Mouse (Mus musculus) CH12.LX (cell line): ENCODE data around the gene Dhx34. TPM values are rescaled to one million over a fixed set of nuclear protein-coding genes. Genes with fewer than 3 reads are reported as not detected.

ENCODE experiments used
- DNase-seq: peaks from one replicate; pipeline ENCODE4 v3.0.0-alpha.2; 2013; ENCODE audit errors: extremely low read depth
- H3K27ac ChIP-seq: 2 replicates; pipeline ENCODE4 v1.5.1; 2012; ENCODE audit warnings: low read depth, mild to moderate bottlenecking, control low read depth, moderate library complexity; ENCODE audit not compliant: insufficient read depth
- H3K27me3 ChIP-seq: replicated peaks from 2 replicates; pipeline ENCODE3; 2012; ENCODE audit warnings: inconsistent platforms
- H3K36me3 ChIP-seq, 2 experiments: replicated peaks in 1 of 2; 2 replicates each; pipeline versions ENCODE3 to v1.6.1; 2012; ENCODE audit warnings: inconsistent platforms in 1 of 2, low read length in 1 of 2, mild to moderate bottlenecking in 1 of 2, mixed read lengths in 1 of 2, moderate library complexity in 1 of 2; ENCODE audit not compliant: control insufficient read depth in 1 of 2, insufficient read depth in 1 of 2
- H3K4me1 ChIP-seq, 2 experiments: 2 replicates each; pipeline ENCODE4 v1.6.1; 2012; ENCODE audit warnings: inconsistent platforms in 1 of 2, moderate library complexity in 1 of 2; ENCODE audit not compliant: insufficient read depth in 2 of 2, control insufficient read depth in 1 of 2
- H3K4me2 ChIP-seq: 2 replicates; pipeline ENCODE4 v1.6.1; 2012; ENCODE audit warnings: low read depth, mild to moderate bottlenecking, control low read depth; ENCODE audit not compliant: poor library complexity, insufficient read depth, severe bottlenecking
- H3K4me3 ChIP-seq, 3 experiments: fragments of 150-350 bp in 1 of 3; sonication (generic) in 1 of 3; replicated peaks in 1 of 3; 2 replicates each; pipeline versions ENCODE3 to v1.5.1; 2011 to 2012; ENCODE audit warnings: low read depth in 2 of 3, low read length in 2 of 3, mild to moderate bottlenecking in 2 of 3, moderate library complexity in 2 of 3, control low read depth in 1 of 3, improper control_type of control experiment in 1 of 3, inconsistent platforms in 1 of 3, mixed read lengths in 1 of 3; ENCODE audit not compliant: poor library complexity in 1 of 3
- H3K79me2 ChIP-seq: replicated peaks from 2 replicates; pipeline ENCODE4 v1.6.1; 2012; ENCODE audit warnings: mild to moderate bottlenecking, moderate library complexity; ENCODE audit not compliant: control insufficient read depth, poor library complexity, insufficient read depth, severe bottlenecking; ENCODE audit errors: extremely low read depth
- H3K9ac ChIP-seq: 2 replicates; pipeline ENCODE4 v1.6.1; 2012; ENCODE audit warnings: low read depth, mild to moderate bottlenecking, control low read depth, moderate library complexity; ENCODE audit not compliant: insufficient read depth
- H3K9me3 ChIP-seq: replicated peaks from 2 replicates; pipeline ENCODE3; 2012; ENCODE audit warnings: low read length, inconsistent platforms, mixed read lengths
- BHLHE40 ChIP-seq: IDR thresholded peaks from 2 replicates; pipeline ENCODE4 v1.6.1; 2011; ENCODE audit warnings: mild to moderate bottlenecking, low read depth, low read length, improper control_type of control experiment
- CHD1 ChIP-seq: IDR thresholded peaks from 2 replicates; pipeline ENCODE4 v1.6.1; 2012; ENCODE audit warnings: low read depth, low read length, improper control_type of control experiment, inconsistent platforms
- CTCF ChIP-seq, 2 experiments: IDR thresholded peaks in 1 of 2; conservative IDR thresholded peaks in 1 of 2; 2 replicates each; pipeline ENCODE4 v1.5.1; 2011 to 2012; ENCODE audit warnings: low read depth in 2 of 2, low read length in 2 of 2, improper control_type of control experiment in 1 of 2, inconsistent platforms in 1 of 2, mild to moderate bottlenecking in 1 of 2, moderate library complexity in 1 of 2
- EP300 ChIP-seq: IDR thresholded peaks from 2 replicates; pipeline ENCODE4 v1.6.1; 2011; ENCODE audit warnings: low read length, improper control_type of control experiment
- ETS1 ChIP-seq: conservative IDR thresholded peaks from 2 replicates; pipeline ENCODE4 v1.6.1; 2012; ENCODE audit warnings: low read depth, mild to moderate bottlenecking, inconsistent platforms, low read length, improper control_type of control experiment, moderate library complexity
- HCFC1 ChIP-seq: IDR thresholded peaks from 2 replicates; pipeline ENCODE4 v1.6.1; 2012; ENCODE audit warnings: low read depth, mild to moderate bottlenecking, inconsistent platforms, low read length, improper control_type of control experiment
- JUN ChIP-seq: IDR thresholded peaks from 2 replicates; pipeline ENCODE4 v1.6.1; 2011; ENCODE audit warnings: low read depth, mild to moderate bottlenecking, low read length, improper control_type of control experiment, moderate library complexity; ENCODE audit not compliant: insufficient read depth
- KAT2A ChIP-seq: IDR thresholded peaks from 2 replicates; pipeline ENCODE4 v1.6.1; 2012; ENCODE audit warnings: low read length, improper control_type of control experiment, inconsistent platforms; ENCODE audit not compliant: insufficient replicate concordance
- MAX ChIP-seq: IDR thresholded peaks from 2 replicates; pipeline ENCODE4 v1.6.1; 2011; ENCODE audit warnings: low read length, improper control_type of control experiment
- MEF2A ChIP-seq: IDR thresholded peaks from 2 replicates; pipeline ENCODE4 v1.6.1; 2014; ENCODE audit warnings: low read depth, mild to moderate bottlenecking, inconsistent platforms, low read length, improper control_type of control experiment, borderline replicate concordance
- NELFE ChIP-seq: IDR thresholded peaks from 2 replicates; pipeline ENCODE4 v1.6.1; 2011; ENCODE audit warnings: low read depth, low read length, improper control_type of control experiment
- NRF1 ChIP-seq: IDR thresholded peaks from 2 replicates; pipeline ENCODE4 v1.6.1; 2014; ENCODE audit warnings: low read depth, mild to moderate bottlenecking, inconsistent platforms, low read length, improper control_type of control experiment, moderate library complexity
- POLR2A ChIP-seq: IDR thresholded peaks from 2 replicates; pipeline ENCODE4 v1.6.1; 2011; ENCODE audit warnings: low read depth, mild to moderate bottlenecking, improper control_type of control experiment, low read length
- POLR2AphosphoS2 ChIP-seq: IDR thresholded peaks from 2 replicates; pipeline ENCODE4 v1.6.1; 2011; ENCODE audit warnings: low read depth, low read length, improper control_type of control experiment
- RAD21 ChIP-seq: IDR thresholded peaks from 2 replicates; pipeline ENCODE4 v1.6.1; 2011; ENCODE audit warnings: low read depth, mild to moderate bottlenecking, low read length, improper control_type of control experiment, moderate library complexity
- SIN3A ChIP-seq: IDR thresholded peaks from 2 replicates; pipeline ENCODE4 v1.6.1; 2012; ENCODE audit warnings: low read length, improper control_type of control experiment, inconsistent platforms
- SMC3 ChIP-seq: IDR thresholded peaks from 2 replicates; pipeline ENCODE4 v1.6.1; 2011; ENCODE audit warnings: low read depth, low read length, improper control_type of control experiment
- TBP ChIP-seq: conservative IDR thresholded peaks from 2 replicates; pipeline ENCODE4 v1.6.1; 2011; ENCODE audit warnings: low read depth, low read length, improper control_type of control experiment
- TCF12 ChIP-seq: IDR thresholded peaks from 2 replicates; pipeline ENCODE4 v1.6.1; 2014; ENCODE audit warnings: low read depth, mild to moderate bottlenecking, inconsistent platforms, low read length, improper control_type of control experiment
- USF1 ChIP-seq: IDR thresholded peaks from 2 replicates; pipeline ENCODE4 v1.6.1; 2014; ENCODE audit warnings: low read depth, mild to moderate bottlenecking, inconsistent platforms, low read length, improper control_type of control experiment
- USF2 ChIP-seq: conservative IDR thresholded peaks from 2 replicates; pipeline ENCODE4 v1.6.1; 2011; ENCODE audit warnings: low read depth, low read length, improper control_type of control experiment
- ZKSCAN1 ChIP-seq: IDR thresholded peaks from 2 replicates; pipeline ENCODE4 v1.6.1; 2012; ENCODE audit warnings: low read depth, inconsistent platforms, low read length, improper control_type of control experiment, borderline replicate concordance
- ZMIZ1 ChIP-seq: IDR thresholded peaks from 2 replicates; pipeline ENCODE4 v1.6.1; 2012; ENCODE audit warnings: low read depth, mild to moderate bottlenecking, inconsistent platforms, low read length, improper control_type of control experiment
- dilution Hi-C: fragments of 300-500 bp; cut with MboI; formaldehyde crosslinking; loops from 2 replicates; pipeline ENCODE4 v1.14.3; 2020; ENCODE audit warnings: low sequenced_read_pairs; ENCODE audit not compliant: extremely low pct_unique_long_range_greater_than_20kb, extremely low pct_ligation_motif_present
- in situ Hi-C: fragments of 300-500 bp; cut with MboI; formaldehyde crosslinking; loops from 3 replicates; pipeline ENCODE4 v1.14.3; 2019; ENCODE audit warnings: low sequenced_read_pairs, low pct_ligation_motif_present, low pct_unique_long_range_greater_than_20kb, mixed read lengths
- polyA plus RNA-seq: library from polyadenylated mRNA; unstranded; fragments of >175 nt; gene quantifications from 2 replicates; pipeline ENCODE4 v1.2.1, GENCODE M21; 2012; ENCODE audit warnings: low read depth; ENCODE audit not compliant: insufficient read length
- total RNA-seq, 2 experiments: library from RNA; depleted of rRNA; stranded (reverse); fragments of 300-350 nt in 1 of 2; fragments of >200 nt in 1 of 2; gene quantifications; 2 replicates each; pipeline ENCODE4 v1.2.3; 2012 to 2014

Dhx34 gene
- total and polyA plus RNA-seq, 3 experiments = 8.8 to 18.0 (median 15.2) TPM

GRCm38 (mm10) chr7:16156105-16156714 is 65.6 kb downstream of the Dhx34 start:
- in situ Hi-C loops (no loop called here), dilution Hi-C loops (loop anchor here (25.0 kb wide), 1 partner anchor 194 kb away; the partner anchor contains the start of gene Ehd2)
- no peak overlapping the region for H3K9ac ChIP-seq
- no peak overlapping the region for H3K27ac ChIP-seq
- TF ChIP-seq KAT2A (no peak), MEF2A (peak; percentile 64)
- H3K4me1 ChIP-seq = peaks cover 15 to 31% of the 10 kb centered on the region in 2 experiments
- H3K79me2 ChIP-seq = no peaks in the 10 kb centered on the region
- no peak overlapping the region for H3K4me2 ChIP-seq
- no peaks in the 10 kb centered on the region for H3K27me3 ChIP-seq
- no peak for DNase-seq
- H3K4me3 ChIP-seq = no peak overlapping the region
- H3K9me3 ChIP-seq = peaks cover 7% of the 10 kb centered on the region
- H3K36me3 ChIP-seq = no peaks in the 10 kb centered on the region

- in situ Hi-C loops (no loop called here), dilution Hi-C loops (loop anchor here (25.0 kb wide), 1 partner anchor 193 kb away; the partner anchor contains the start of gene Ehd2)
These were observed 66.5 kb downstream of the Dhx34 start for GRCm38 (mm10) chr7:16155132-16155872.

GRCm38 (mm10) chr7:16153522-16153921 is 68.3 kb downstream of the Dhx34 start:
- Histone ChIP-seq H3K79me2 (no peaks in the 10 kb centered on the region), H3K27me3 (peaks cover 8% of the 10 kb centered on the region), H3K27ac (no peak overlapping the region), H3K9ac (no peak overlapping the region), H3K36me3 (no peaks in the 10 kb centered on the region), H3K9me3 (peaks cover 3% of the 10 kb centered on the region), H3K4me2 (no peak overlapping the region), H3K4me3 (no peak overlapping the region), H3K4me1 (peaks cover 15 to 31% of the 10 kb centered on the region in 2 experiments)
- in situ Hi-C loops = loop anchor here (5.0 kb wide), 1 partner anchor 96 kb away; no protein-coding TSS in a partner anchor
- peak; percentile 61 for DNase-seq
- dilution Hi-C loops = loop anchor here (25.0 kb wide), 1 partner anchor 191 kb away; the partner anchor contains the start of gene Ehd2
- TF ChIP-seq TCF12 (0 out of 2 replicates have a peak, but pooled peaks have one; percentile 44), NRF1 (0 out of 2 replicates have a peak, but pooled peaks have one; percentile 11), SMC3 (peak; percentile 86), MAX (0 out of 2 replicates have a peak, but pooled peaks have one; percentile 49), USF1 (0 out of 2 replicates have a peak, but pooled peaks have one; percentile 8), BHLHE40 (peak; percentile 78), SIN3A (peak; percentile 62; the same call in 1 of the 2 replicates), POLR2AphosphoS2 (no peak), CHD1 (no peak), HCFC1 (no peak), ZMIZ1 (no peak), JUN (no peak), CTCF (conservative IDR thresholded peaks at IDR 0.05 in 1 of 2, IDR thresholded peaks at IDR 0.05 in 1 of 2; ENCODE audit: low read depth in 2 of 2, low read length in 2 of 2) (peak; percentile 60 to 91), EP300 (no peak), MEF2A (no peak), ZKSCAN1 (no peak)

More at GRCm38 (mm10) chr7:16155132-16155872, 66.5 kb downstream of the Dhx34 start:
- Histone ChIP-seq H3K27me3 (peaks cover 3% of the 10 kb centered on the region), H3K9ac (no peak overlapping the region), H3K4me3 (no peak overlapping the region), H3K36me3 (no peaks in the 10 kb centered on the region), H3K27ac (no peak overlapping the region), H3K9me3 (peaks cover 3% of the 10 kb centered on the region), H3K79me2 (no peaks in the 10 kb centered on the region), H3K4me2 (peak overlapping the region; percentile 29), H3K4me1 (peaks cover 15 to 31% of the 10 kb centered on the region in 2 experiments)
- TF ChIP-seq MEF2A = 0 out of 2 replicates have a peak, but pooled peaks have one; percentile 5
- 0 out of 2 replicates have a peak, but pooled peaks have one; percentile 38 for TF ChIP-seq POLR2A
- TF ChIP-seq HCFC1 = no peak
- TF ChIP-seq TBP = peak; percentile 91
- TF ChIP-seq RAD21 = no peak
- no peak for TF ChIP-seq USF2
- TF ChIP-seq ETS1 = 0 out of 2 replicates have a peak, but pooled peaks have one; percentile 18
- TF ChIP-seq BHLHE40 = peak; percentile 48
- peak; percentile 33; the same call in 1 of the 2 replicates for TF ChIP-seq NELFE
- 0 out of 2 replicates have a peak, but pooled peaks have one; percentile 29 for TF ChIP-seq EP300
- TF ChIP-seq ZKSCAN1 = no peak
- peak; percentile 43 for DNase-seq
